Mouse (Mus musculus): Measurements from ENCODE around the gene Myom1. TPM values are rescaled to one million over a fixed set of nuclear protein-coding genes. Genes with fewer than 3 reads are reported as not detected.
A peak's percentile ranks its signal among the peaks of the same experiment; 100 is the strongest.

The Myom1 gene
- polyA plus RNA-seq, 1 experiment from 2014 or later: 3.3 TPM

- Histone ChIP-seq H3K4me1 (peaks cover 30% of the 10 kb centered on the region), H3K27me3 (replicated peaks) (no peaks in the 10 kb centered on the region)
- 83% methylated on average over 9 of the region's 9 CpGs for WGBS
These were observed 9.8 kb upstream of the Myom1 start for GRCm38 (mm10) chr17:70992662-70993061.

GRCm38 (mm10) chr17:70993385-70993807 is 9.0 kb upstream of the Myom1 start:
- no peaks in the 10 kb centered on the region for H3K27me3 ChIP-seq (replicated peaks)
- H3K4me2 ChIP-seq: no peak overlapping the region
- H3K27ac ChIP-seq (replicated peaks): no peak overlapping the region
- no peaks in the 10 kb centered on the region for H3K9me3 ChIP-seq (replicated peaks)
- WGBS: 36% methylated on average over 3 of the region's 3 CpGs
- H3K36me3 ChIP-seq: peaks cover 16% of the 10 kb centered on the region
- ATAC-seq (ENCODE audit: low FRiP score): no peak
- no peak overlapping the region for H3K4me3 ChIP-seq (replicated peaks)
- no peak overlapping the region for H3K9ac ChIP-seq (replicated peaks)
- peaks cover 23% of the 10 kb centered on the region for H3K4me1 ChIP-seq

More at GRCm38 (mm10) chr17:70992662-70993061, 9.8 kb upstream of the Myom1 start:
- H3K9me3 ChIP-seq (replicated peaks): no peaks in the 10 kb centered on the region
- H3K4me2 ChIP-seq: no peak overlapping the region
- no peak overlapping the region for H3K4me3 ChIP-seq (replicated peaks)
- no peak overlapping the region for H3K9ac ChIP-seq (replicated peaks)
- H3K36me3 ChIP-seq: peaks cover 16% of the 10 kb centered on the region
- no peak for ATAC-seq (ENCODE audit: low FRiP score)
- H3K27ac ChIP-seq (replicated peaks): no peak overlapping the region

DNA sequence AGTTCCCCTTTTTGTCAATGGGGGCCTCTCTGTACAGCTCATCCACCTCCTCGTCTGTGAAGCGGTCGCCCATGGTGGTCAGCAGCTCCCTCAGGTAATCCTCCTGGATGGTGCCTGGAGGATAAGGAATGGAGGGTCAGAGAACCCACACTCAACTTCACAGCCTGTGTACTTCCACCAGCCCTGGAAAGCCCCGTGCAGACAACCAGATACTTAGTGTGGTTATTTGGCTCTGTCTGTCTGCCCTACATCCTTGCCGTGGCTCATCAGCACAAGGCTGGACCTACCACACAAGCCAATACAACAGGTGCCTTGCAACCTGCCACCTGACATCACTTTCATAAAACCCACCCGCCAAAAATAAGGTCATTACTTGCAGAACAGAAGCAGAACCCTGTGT is 7.8 kb upstream of the Myom1 start:
- Histone ChIP-seq H3K4me1 (peaks cover 10% of the 10 kb centered on the region), H3K4me2 (no peak overlapping the region), H3K27ac (replicated peaks) (no peak overlapping the region), H3K9ac (replicated peaks) (no peak overlapping the region), H3K27me3 (replicated peaks) (no peaks in the 10 kb centered on the region), H3K36me3 (peaks cover 16% of the 10 kb centered on the region), H3K4me3 (replicated peaks) (no peak overlapping the region), H3K9me3 (replicated peaks) (no peaks in the 10 kb centered on the region)
- no peak for ATAC-seq (ENCODE audit: low FRiP score)
- WGBS: 89% methylated on average over 6 of the region's 6 CpGs

DNA sequence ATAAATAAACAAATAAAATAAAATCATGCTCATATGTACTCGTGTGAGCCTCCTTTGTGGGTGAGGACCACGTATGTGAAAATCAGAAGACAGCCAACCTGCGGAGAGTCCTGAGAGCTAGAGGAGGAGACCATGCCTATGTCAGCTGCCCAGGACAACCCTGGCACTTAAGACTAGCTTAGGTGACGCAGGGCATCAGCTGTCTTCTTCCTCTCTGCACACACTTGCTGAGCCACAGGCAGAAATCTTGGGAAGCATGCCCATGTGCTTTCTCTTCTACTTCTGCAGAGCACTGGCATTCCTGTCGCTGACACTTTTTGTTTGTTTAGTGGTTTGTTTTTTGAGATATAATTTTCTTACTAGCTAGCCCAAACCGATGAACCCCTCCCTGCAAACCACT is 6.9 kb upstream of the Myom1 start:
- Histone ChIP-seq H3K9me3 (replicated peaks) (no peaks in the 10 kb centered on the region), H3K9ac (replicated peaks) (no peak overlapping the region), H3K4me2 (no peak overlapping the region), H3K4me3 (replicated peaks) (no peak overlapping the region), H3K27ac (replicated peaks) (no peak overlapping the region), H3K36me3 (peaks cover 16% of the 10 kb centered on the region), H3K4me1 (peaks cover 15% of the 10 kb centered on the region), H3K27me3 (replicated peaks) (no peaks in the 10 kb centered on the region)
- 96% methylated on average over 6 of the region's 6 CpGs for WGBS
- ATAC-seq (ENCODE audit: low FRiP score): no peak

GRCm38 (mm10) chr17:70997836-70998235 is 4.6 kb upstream of the Myom1 start:
- H3K4me1 ChIP-seq: peaks cover 17% of the 10 kb centered on the region
- 84% methylated on average over 6 of the region's 6 CpGs for WGBS
- ATAC-seq (ENCODE audit: low FRiP score): no peak
- no peak overlapping the region for H3K27ac ChIP-seq (replicated peaks)
- H3K9ac ChIP-seq (replicated peaks): no peak overlapping the region
- H3K36me3 ChIP-seq: peaks cover 11% of the 10 kb centered on the region
- H3K4me3 ChIP-seq (replicated peaks): no peak overlapping the region
- no peak overlapping the region for H3K4me2 ChIP-seq
- H3K9me3 ChIP-seq (replicated peaks): no peaks in the 10 kb centered on the region
- H3K27me3 ChIP-seq (replicated peaks): no peaks in the 10 kb centered on the region

- no peak overlapping the region for H3K4me3 ChIP-seq (replicated peaks)
- no peak overlapping the region for H3K9ac ChIP-seq (replicated peaks)
- H3K9me3 ChIP-seq (replicated peaks): no peaks in the 10 kb centered on the region
- peaks cover 10% of the 10 kb centered on the region for H3K36me3 ChIP-seq
- WGBS: 88% methylated on average over 9 of the region's 9 CpGs
- no peaks in the 10 kb centered on the region for H3K27me3 ChIP-seq (replicated peaks)
- ATAC-seq (ENCODE audit: low FRiP score): no peak
- H3K4me1 ChIP-seq: peaks cover 24% of the 10 kb centered on the region
- H3K4me2 ChIP-seq: no peak overlapping the region
- H3K27ac ChIP-seq (replicated peaks): no peak overlapping the region
These were observed 3.9 kb upstream of the Myom1 start for GRCm38 (mm10) chr17:70998400-70998975.

DNA sequence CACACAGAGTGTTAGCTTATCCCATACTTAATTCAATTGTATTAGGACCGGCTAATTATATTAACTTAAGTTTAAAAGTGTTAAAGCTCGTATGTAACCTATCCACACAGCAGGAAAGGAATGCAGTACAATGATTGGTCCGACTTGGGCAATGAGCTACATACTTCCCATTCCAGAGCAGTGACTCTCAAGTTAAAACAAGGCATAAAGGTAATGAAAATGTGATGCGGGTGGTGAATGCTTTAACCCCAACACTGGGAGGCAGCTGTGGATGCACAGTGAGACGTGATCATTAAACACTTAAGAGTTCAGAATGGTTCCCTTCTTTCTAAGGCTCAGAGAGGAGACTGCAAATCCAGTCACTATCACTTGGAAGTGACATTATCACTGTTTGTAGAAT is 3.2 kb upstream of the Myom1 start:
- no peak overlapping the region for H3K9ac ChIP-seq (replicated peaks)
- no peaks in the 10 kb centered on the region for H3K9me3 ChIP-seq (replicated peaks)
- H3K4me1 ChIP-seq: peaks cover 26% of the 10 kb centered on the region
- H3K4me2 ChIP-seq: no peak overlapping the region
- H3K4me3 ChIP-seq (replicated peaks): no peak overlapping the region
- peaks cover 10% of the 10 kb centered on the region for H3K36me3 ChIP-seq
- H3K27ac ChIP-seq (replicated peaks): no peak overlapping the region
- H3K27me3 ChIP-seq (replicated peaks): no peaks in the 10 kb centered on the region
- no peak for ATAC-seq (ENCODE audit: low FRiP score)
- WGBS: 75% methylated on average over 5 of the region's 5 CpGs

DNA sequence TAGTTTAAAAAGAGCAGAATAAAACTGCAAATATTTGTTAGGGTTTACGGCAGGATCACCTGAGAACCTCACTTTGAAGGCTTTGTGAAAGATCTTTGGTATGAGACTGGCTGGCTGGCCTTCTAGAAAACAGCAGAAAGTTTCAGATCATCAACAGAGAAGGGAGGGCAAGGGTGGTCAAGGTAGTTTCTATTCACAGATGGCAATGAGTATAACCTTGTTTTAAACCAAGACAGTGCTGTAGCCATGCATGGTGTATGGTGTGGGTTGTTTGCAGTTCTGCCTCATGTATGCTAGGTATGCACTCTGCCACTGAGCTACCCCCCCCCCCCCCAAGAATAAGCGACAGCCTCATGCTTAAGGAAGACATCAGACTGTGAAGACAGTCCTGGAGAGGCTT is 2.2 kb upstream of the Myom1 start:
- H3K9me3 ChIP-seq (replicated peaks): no peaks in the 10 kb centered on the region
- peaks cover 6% of the 10 kb centered on the region; the same call in 1 of the 2 replicates for H3K36me3 ChIP-seq
- 85% methylated on average over 2 of the region's 2 CpGs for WGBS
- H3K4me3 ChIP-seq (replicated peaks): 0 out of 2 replicates have a peak overlapping the region, but pooled peaks have one; percentile 6
- H3K27me3 ChIP-seq (replicated peaks): no peaks in the 10 kb centered on the region
- no peak overlapping the region for H3K27ac ChIP-seq (replicated peaks)
- peak overlapping the region; percentile 77 for H3K4me2 ChIP-seq
- no peak for ATAC-seq (ENCODE audit: low FRiP score)
- peaks cover 26% of the 10 kb centered on the region for H3K4me1 ChIP-seq
- no peak overlapping the region for H3K9ac ChIP-seq (replicated peaks)

GRCm38 (mm10) chr17:71001067-71001466 is 1.4 kb upstream of the Myom1 start:
- H3K4me2 ChIP-seq: peak overlapping the region; percentile 77
- peak overlapping the region; percentile 98; the same call in 1 of the 2 replicates for H3K27ac ChIP-seq (replicated peaks)
- no peaks in the 10 kb centered on the region for H3K9me3 ChIP-seq (replicated peaks)
- no peaks in the 10 kb centered on the region for H3K36me3 ChIP-seq
- H3K27me3 ChIP-seq (replicated peaks): no peaks in the 10 kb centered on the region
- ATAC-seq (ENCODE audit: low FRiP score): no peak
- H3K4me1 ChIP-seq: peaks cover 26% of the 10 kb centered on the region
- 15% methylated on average over 6 of the region's 6 CpGs for WGBS
- H3K9ac ChIP-seq (replicated peaks): peak overlapping the region; percentile 80
- H3K4me3 ChIP-seq (replicated peaks): peak overlapping the region; percentile 99

GRCm38 (mm10) chr17:71001699-71002080 is 743 bp upstream of the Myom1 start:
- peak overlapping the region; percentile 99 for H3K4me3 ChIP-seq (replicated peaks)

DNA sequence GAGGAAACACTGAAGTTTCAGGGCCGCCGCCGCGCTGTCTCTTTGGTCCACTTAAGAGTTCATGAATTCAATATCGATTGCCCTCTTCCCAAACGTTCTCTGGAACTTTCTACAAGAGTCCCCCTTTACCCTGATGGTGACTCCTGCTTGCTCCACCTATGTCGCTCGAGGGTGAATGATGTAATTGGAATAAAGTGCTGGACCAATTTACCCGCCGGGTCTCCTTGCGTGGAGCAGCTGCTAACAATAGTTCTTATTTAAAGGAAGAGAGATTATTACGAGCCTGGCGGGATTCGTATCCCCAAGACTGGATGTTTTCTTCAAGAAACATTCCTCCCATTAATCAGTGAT is 286 bp downstream of the Myom1 start, which contains the start of gene Myl12a:
Gene Myl12a (minus strand): TSS at position 135 of the 351 bp plus-strand sequence.
- peak; percentile 36; the same call in 1 of the 2 replicates for ATAC-seq (ENCODE audit: low FRiP score)

More at GRCm38 (mm10) chr17:71001699-71002080, 743 bp upstream of the Myom1 start:
- no peaks in the 10 kb centered on the region for H3K36me3 ChIP-seq
- peak; percentile 7 for ATAC-seq (ENCODE audit: low FRiP score)
- no peaks in the 10 kb centered on the region for H3K9me3 ChIP-seq (replicated peaks)
- H3K4me1 ChIP-seq: peaks cover 26% of the 10 kb centered on the region
- peak overlapping the region; percentile 80 for H3K9ac ChIP-seq (replicated peaks)
- WGBS: under 1% methylated on average over 40 of the region's 43 CpGs
- H3K27me3 ChIP-seq (replicated peaks): no peaks in the 10 kb centered on the region
- H3K27ac ChIP-seq (replicated peaks): peak overlapping the region; percentile 98
- peak overlapping the region; percentile 77 for H3K4me2 ChIP-seq

DNA sequence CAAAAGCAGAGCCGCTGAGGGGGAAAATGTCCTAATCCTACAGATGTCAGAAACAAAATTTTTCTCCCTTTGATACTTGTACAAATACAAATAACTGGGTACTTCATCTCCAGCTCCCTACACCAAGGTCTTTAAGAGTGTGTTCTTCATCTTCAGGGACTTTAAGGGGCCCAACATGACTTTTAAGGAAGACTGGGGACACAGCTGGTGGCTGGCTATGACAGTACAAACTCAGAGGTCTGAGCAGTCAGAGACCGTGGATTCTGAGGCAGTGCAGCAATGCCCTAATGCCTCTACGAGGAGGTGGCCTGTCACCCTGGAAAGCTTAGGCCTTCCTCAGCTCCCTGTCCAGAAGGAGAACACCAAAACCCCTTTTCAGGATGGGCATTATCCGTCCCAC is 679 bp downstream of the Myom1 start:
- Histone ChIP-seq H3K4me2 (peak overlapping the region; percentile 77), H3K4me1 (peaks cover 26% of the 10 kb centered on the region), H3K27ac (replicated peaks) (peak overlapping the region; percentile 98; the same call in 1 of the 2 replicates), H3K4me3 (replicated peaks) (peak overlapping the region; percentile 99; the same call in 1 of the 2 replicates), H3K9ac (replicated peaks) (no peak overlapping the region), H3K27me3 (replicated peaks) (no peaks in the 10 kb centered on the region), H3K9me3 (replicated peaks) (no peaks in the 10 kb centered on the region), H3K36me3 (no peaks in the 10 kb centered on the region)
- no peak for ATAC-seq (ENCODE audit: low FRiP score)
- 71% methylated on average over 4 of the region's 4 CpGs for WGBS

More for the DNA sequence above, 286 bp downstream of the Myom1 start, which contains the start of gene Myl12a:
- WGBS: 10% methylated on average over 14 of the region's 14 CpGs
- Histone ChIP-seq H3K36me3 (no peaks in the 10 kb centered on the region), H3K4me1 (peaks cover 26% of the 10 kb centered on the region), H3K27ac (replicated peaks) (peak within 1 kb of the TSS; percentile 98), H3K9me3 (replicated peaks) (no peaks in the 10 kb centered on the region), H3K4me3 (replicated peaks) (peak within 1 kb of the TSS; percentile 99), H3K9ac (replicated peaks) (peak within 1 kb of the TSS; percentile 80), H3K4me2 (peak within 1 kb of the TSS; percentile 77), H3K27me3 (replicated peaks) (no peaks in the 10 kb centered on the region)

All from neural tube, embryonic 15.5 days (tissue).